Mouse (Mus musculus) brain, embryonic 18.5 days (tissue): ENCODE results near the gene Map2k1.

Source experiments
- DNase-seq: peaks from one replicate; pipeline ENCODE4 v3.0.0-alpha.2; 2012; ENCODE audit warnings: low read depth, low spot score

Gene Map2k1

DNA sequence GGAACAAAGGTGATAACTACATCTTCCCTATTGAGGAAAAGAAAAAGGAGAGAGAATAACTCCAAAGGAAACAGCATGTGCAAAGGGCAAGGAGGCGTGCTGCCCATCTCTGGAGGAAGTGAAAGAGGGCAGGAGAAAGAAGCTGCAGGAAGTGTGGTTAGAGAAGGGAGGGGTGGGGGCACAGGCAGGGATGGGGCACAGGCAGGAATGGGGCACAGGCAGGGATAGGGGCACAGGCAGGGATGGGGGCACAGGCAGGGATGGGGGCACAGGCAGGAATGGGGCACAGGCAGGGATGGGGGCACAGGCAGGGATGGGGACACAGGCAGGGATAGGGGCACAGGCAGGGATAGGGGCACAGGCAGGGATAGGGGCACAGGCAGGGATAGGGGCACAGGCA lies 4.1 kb downstream of the Map2k1 start:
- no peak for DNase-seq

DNA sequence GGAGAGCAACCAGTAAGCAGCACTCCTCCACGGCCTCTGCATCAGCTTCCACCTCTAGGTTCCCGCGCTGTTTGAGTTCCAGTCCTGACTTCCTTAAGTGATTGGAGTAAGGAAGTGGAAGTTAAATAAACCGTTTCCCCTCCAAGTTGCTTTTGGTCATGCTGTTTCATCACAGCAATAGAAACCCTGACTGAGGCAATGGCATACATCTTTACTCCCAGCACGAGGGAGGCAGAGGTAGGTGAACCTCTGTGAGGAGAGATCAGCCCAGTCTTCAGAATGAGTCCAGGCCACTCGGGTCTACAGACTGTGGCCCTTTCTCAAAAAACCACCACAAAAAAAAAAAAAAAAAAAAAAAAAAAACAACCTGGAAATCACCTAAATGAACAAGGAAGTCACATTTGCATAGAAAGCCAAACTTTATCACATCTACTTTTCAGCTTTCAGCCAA lies 11.0 kb downstream of the Map2k1 start:
- no peak for DNase-seq

DNA sequence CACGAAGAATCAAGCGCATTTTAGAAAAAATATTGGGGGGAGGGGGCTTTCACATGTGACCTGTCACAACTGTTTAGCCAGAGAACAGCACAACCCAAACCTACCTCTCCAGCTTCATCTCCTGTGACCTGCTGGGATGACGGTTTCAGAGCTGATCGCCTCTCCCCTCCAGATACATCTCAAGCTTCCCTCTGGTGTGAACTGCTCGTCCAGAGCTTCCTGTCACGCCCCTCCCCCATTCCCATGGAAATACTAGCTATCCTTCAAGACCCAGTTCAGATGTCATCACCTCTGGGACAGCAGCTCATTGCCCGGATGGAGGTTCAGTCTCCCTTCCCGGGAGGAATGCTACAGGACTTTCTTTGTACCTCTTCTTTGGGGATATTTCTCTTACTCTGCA lies 12.8 kb downstream of the Map2k1 start:
- no peak for DNase-seq

DNA sequence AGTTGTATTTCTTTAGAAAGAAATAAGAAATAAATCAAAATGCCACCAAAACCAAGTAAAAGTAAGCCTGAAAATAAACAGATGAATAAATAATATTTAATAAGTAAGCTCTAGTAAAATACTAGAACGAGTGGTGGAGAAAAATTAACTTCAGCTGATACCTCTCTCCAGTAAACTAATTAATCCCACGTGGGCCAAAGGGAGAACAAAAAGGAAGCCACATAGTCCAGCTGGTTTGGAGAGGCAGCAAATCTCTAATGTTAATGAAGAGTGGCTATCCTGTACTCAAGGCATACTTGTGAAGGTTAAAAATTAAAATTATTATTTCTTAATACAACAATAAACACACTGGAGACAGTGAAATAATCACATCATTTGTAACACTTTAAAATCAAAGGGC lies 13.3 kb downstream of the Map2k1 start:
- no peak for DNase-seq

DNA sequence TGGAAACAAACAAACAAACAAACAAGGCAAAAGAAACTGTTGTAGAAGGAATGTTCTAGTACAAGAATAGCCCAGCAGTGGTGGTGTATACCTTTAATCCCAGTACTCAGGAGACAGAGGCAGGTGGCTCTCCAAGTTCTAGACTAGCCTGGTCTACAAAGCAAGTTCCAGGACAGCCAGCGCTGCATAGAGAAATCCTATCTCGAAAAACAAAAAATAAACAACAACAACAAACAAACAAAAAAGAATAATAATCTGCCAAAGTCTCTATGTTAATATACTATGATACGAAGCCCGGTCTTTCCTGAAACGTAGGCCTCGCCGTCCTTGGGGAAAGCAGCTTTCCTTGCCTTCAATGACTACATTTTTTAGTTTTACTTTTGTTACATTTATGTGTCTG lies 17.4 kb downstream of the Map2k1 start:
- DNase-seq: no peak

DNA sequence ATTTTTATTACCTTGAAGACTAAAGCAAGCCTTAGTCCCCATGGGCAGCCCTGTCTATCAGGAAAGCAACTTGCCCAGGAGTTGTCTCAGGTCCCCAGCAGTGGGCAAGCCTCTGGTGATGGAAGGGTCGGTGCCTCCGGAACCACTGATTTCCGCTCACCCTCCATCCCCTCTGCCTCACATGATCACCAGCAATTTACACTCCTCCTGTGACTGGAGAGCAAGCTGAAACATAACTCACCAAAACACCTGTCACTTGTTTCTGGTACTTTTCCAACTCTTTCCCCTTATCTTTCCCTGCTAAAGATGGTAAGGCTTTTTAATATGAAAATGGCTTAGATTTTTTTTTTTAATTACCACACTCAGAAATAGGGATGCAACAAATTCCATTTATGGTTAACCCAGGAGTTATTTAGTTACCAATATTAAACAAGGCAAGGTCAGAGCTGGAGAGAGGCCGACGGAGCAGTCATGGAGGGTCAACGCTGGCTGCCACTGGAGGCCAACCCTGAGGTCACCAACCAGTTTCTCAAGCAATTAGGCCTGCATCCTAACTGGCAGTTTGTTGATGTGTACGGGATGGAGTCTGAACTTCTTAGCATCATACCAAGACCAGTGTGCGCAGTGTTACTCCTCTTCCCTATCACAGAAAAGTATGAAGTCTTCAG lies 18.5 kb downstream of the Map2k1 start, which contains the start of gene Uchl4:
Uchl4 (plus strand) TSS at position 434 of the 668 bp plus-strand sequence.
- no peak for DNase-seq

DNA sequence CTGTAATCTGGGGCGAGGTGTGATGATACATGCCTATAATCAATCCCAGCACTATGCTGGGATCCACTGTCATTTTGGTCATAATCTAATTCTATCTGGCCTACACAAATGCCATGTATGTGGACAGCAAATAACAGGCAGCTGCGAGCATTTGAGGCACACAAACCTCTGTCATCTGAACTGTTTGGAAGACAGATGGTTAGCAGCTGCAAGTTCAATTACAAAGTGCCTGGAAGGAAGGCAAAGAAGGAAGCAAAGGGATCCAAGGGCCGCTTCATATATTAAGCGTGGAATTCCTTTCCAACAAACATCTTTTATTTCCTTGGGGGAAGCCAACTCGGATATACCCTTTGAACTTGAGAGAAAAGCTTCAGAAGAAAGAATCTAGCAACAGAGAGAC lies 19.8 kb downstream of the Map2k1 start:
- no peak for DNase-seq

DNA sequence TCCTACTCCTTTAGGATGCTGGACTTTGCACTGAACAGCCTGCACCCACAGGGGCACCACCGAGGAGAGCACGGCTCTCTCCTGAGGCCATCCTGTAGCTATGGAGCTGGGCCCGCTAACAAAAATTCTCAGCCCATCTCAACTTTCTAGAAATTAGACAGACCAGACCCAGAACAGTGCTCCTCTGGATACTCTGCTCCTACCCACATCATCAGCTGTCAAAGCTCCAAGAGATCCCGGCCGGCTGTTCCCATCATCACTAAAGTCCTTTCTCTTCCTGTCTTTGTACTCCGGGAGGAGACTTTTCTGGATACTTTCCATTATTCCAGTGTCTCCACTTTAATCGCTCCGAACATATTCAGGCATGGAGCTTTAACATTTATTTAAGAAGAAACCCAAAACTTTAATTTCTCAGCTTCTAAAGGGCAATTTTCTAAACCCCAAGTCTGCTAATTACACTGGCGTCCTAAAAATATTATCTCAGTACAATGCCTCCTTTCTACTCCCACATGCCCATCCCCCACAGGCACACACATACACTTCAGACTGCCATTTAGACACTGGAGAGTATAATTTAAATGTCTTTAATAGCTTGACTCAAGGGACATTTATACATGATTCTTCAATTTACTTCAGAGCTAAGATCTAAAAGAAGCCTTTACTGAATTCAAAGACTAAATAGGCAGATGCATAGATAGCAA lies 21.0 kb downstream of the Map2k1 start:
- no peak for DNase-seq

DNA sequence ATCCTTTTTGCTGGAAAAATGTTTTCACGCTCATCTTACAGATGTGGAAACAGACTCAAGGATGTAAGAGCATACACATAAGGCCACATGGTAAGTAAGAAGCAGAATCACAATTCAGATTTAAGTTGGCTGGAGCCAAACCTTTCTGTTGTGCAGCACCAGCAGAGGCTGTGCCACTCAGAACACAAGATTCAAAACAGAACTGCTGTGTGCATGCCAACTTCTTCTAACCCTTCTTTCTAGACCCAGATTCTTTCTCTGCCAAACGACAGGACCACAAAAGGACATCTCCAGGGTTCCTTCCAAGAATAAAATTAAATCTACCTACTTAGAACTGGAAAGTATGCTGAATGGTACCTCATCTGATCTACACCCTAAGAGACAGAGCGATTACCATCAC lies 21.8 kb downstream of the Map2k1 start:
- DNase-seq: no peak

DNA sequence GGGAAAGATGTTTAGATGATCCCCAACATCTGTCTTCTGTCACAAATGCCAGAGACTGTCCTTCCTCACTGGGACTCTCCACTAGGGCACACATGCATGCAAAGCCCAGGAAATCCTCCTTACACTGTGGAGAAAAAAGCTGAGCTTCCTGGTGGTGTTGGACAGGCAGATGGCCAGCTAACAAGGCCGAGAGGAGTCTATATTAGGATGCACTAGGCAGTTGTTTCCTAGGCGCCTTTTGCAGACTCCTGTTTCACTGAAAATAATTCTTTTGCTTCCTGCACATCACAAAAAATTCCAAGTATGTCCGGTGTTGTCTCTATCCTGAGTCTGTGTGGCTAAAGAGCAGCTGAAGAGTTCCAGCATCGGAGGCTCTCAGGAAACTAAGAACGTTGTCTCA lies 22.3 kb downstream of the Map2k1 start:
- DNase-seq: no peak

DNA sequence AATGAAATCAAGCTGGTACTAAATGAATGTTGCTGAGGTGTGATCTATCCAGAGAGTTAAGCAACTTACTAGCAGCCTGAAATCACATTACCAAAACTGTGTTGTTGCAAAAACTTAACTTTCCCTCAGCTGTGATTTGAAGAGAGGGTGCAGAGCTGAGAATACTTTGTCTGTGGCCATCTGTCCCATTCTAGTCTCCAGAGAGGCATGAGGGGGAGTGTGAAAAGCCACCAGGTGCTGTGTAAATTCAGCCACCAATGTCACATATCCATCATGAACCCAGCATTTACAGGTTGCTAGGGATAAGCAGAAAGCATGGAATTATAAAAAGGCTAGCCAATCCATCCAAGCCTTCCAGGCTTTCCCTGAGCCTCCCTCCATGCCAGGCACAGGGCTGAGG lies 24.5 kb downstream of the Map2k1 start:
- DNase-seq: no peak

DNA sequence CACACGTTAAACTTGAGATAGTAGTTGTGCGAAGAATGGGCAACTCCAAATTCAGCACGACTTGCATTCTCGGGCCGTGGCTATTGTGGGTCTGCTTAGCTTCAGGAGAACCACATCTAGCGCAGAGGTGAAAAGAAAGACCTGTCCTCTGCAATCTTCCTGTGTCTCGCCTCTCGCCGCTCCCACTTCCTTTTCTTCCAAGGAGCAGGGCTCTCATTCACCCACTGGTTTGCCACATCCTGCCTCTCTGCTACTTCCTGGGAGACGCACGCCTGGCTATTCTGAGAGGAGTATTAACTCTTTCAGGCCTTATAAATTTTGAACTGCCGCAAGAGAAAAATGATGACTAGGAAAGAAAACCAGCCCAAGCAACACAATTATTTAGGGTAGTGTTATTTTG lies 25.7 kb downstream of the Map2k1 start:
- no peak for DNase-seq

DNA sequence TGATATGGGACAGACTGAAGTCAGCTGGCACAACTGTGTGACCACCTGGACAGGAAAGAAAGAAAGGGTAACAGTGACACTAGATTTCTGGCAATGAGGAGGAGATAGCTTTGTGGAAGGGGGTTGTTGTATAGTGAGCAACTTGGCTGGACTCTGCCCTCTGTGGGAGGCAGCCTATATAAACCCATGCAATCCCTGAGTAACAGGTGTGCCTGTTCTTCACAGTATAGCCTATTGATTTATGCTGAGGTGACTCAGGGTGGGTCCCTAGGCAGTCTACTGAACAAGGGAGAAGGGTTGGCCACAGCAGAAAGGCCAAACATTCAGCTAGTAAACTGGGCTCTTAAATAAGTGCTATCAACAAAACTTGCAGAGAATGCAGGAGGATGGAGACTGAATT lies 27.6 kb downstream of the Map2k1 start:
- no peak for DNase-seq

DNA sequence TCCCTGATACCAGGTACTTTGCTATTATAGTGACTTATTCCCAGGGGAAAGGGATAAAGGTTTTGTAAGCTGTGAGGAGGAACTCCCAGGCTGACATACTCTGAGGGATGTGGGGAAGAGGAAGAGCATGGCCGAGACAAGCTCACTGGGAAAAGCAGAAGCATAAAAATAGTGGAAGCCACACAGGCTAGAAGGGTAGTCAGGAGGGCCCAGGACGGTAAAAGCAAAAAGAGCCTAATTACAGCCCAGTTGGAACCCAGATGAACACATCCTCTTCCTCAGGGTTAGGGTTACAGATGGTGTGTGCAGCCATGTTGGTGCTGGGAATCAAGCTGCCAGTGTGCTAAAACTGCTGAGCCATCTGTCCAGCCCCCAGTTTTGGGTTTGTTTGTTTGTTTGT lies 31.3 kb downstream of the Map2k1 start:
- DNase-seq: no peak

DNA sequence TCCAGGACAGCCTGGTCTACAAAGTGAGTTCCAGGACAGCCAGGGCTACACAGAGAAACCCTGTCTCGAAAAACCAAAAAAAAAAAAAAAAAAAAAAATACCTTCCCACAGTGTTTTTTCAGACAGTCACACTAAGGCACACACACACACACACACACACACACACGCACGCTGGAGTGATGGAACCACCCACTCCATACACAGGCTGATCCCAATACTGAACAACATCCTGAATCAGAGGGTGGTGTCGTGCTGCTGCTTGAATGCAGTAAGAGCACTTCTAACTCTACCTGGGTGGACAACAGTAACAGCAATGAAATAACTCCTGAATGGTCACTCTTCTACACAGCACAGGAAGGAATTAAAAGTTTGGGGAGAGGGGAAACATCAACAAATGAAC lies 32.0 kb downstream of the Map2k1 start:
- DNase-seq: no peak

DNA sequence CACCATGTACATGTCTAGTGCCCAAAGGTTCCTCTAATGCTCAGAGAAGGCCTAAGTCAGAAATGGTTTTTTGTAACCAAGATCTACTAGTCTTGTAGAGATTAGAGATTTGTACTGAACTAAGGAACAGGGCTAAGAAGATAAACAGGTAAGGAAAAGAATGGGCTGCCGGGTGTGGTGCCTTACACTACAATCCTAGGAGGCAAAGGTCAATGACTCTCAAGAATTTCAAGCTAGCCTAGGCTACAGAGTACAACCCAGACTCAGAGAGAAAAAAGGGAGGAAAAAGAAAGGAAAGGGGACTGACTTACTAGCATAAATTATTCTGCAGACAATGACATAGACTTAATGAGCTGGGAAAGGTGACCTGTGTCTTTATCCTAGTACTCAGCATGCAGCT lies 32.8 kb downstream of the Map2k1 start:
- DNase-seq: no peak

DNA sequence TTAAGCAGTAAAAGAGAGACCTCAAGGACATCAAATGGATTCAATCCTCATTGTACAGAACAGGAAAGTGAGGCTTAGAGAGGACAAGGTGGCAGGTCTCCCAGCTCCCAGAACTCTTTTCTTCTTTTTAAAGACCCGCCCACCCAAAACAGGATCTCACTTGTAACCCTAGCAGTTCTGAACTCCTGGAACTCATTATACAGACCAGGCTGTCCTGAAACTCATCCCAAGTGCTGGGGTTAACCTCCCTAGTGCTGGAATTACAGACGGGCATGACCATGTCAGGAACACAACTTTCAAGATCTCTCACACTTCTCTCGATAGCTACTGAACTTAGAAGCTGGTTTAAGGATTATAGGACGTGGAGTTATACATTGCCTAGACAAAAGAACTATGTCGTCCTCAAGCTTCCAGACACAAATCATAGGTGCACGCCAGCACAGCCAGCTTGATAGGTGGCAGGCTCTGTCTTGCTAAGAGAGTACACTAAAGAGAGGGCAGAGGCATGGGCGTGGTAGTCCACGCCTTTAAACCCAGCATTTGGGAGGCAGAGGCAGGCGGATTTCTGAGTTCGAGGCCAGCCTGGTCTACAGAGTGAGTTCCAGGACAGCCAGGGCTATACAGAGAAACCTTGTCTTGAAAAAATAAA lies 33.5 kb downstream of the Map2k1 start:
- DNase-seq: no peak

DNA sequence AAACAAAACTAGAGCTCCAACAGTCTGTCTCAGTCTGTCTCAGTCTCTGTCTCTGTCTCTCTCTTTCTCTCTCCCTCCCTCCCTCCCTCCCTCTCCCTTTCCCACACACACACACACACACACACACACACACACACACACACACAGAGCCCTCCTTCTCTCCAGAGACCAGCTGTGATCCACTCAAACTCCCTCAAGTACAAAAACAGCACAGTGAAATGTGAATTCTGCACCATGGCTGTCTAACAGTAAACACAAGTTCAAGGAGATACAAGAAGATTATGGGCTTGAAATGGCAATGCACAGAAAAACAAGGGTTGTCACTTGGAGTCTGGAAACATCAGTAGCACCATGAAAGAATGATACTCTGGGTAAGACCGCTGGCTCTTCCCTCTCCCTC lies 34.1 kb downstream of the Map2k1 start:
- DNase-seq: no peak

DNA sequence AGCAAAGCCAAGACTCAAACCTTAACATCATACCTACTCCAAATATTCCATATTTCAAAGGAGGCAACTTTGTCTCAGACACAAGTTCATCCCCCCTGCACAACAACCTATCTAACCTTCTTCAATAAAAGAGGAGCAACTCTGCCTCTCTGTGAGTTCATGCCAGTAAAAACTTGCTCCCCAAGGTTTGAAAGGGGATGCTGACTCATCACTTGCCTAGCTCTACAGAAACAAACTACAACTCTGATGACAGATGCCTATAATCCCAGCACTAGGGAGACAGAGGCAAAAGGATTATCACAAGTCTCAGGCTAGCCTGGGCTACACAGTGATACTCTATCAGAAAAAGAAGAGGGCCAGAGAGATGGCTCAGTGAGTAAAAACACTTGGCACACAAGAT lies 35.5 kb downstream of the Map2k1 start:
- DNase-seq: no peak

DNA sequence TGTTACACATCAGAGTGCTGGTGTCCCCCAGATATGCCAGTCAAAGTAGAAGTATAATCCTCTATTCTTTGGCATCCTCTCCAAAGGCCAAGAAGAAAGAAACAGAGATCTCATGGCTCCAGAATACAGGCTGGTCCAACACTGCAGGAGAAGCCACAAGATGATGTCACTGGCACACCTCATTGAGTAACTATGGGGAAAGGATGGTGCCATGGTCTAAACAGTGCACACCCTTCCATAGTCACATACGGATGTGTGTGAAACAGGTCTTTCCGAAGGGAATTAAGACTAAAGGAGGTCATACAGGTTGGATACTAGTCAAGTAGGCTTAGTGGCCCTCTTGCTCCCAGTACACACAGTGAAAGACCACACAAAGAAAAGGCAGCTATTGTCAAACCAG lies 36.8 kb downstream of the Map2k1 start:
- no peak for DNase-seq

DNA sequence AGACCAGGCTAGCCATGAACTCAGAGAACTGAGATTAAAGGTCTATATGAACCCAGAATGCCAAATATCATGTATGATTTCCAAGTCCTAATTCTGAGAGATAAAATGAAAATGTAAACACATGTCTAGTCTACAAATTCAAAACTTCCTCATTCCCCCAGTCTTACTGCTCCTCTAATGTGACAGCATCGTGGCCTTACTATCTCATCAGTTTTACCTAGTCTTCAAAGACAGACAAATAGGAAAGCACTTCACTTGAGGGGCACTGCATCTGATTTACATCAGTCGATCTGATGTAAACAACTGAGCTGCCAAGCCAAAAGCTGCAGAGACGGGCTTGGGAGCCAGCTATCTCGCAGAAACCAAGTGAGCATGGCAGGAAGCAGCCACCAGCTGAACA lies 37.3 kb downstream of the Map2k1 start:
- DNase-seq: no peak

DNA sequence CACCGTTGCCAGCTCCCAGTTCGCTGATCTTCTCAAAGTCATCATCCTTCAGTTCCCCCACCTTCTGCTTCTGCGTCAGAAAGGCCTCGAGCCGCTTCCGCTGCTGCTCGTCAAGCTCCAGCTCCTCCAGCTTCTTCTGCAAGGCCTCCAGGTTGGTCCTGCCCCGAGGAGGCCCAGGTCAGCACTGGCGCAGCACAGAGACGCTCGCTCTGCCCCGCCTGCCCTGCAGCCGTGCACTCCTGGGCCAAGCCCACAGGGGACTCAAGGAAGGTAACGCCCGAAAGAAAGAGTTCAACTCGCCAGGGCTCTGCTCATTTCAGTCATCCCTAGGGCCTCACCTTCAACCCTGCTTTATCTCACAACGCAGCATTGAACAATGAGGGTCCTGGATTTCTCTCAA lies 39.0 kb downstream of the Map2k1 start:
- no peak for DNase-seq

DNA sequence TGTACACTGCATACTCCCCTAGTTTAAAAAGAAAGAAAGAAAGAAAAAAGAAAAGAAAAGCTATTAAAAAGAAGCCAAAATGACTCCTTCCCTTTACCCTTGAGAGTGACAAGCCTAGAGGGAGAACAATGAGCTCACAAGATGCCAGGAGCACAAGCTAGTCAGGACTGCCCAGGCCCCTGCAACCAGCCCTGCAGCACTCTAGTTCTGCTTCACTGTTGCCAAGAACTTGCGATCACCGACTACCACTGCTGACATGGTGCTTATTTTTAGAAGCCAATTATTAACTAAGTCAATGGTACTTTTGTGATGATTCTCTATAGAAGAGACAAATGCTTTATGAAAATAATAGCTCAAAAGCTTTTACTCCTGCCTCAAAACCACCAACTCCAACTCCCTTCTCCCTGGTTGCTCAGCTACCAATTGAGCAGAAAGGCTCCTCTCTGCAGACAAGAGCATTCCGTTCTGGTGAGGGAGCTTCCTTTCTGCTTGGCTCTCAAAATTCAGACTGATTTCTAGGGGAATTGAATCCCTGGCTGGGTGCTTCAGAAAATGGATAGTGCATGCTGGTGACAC lies 45.8 kb downstream of the Map2k1 start:
- no peak for DNase-seq
